Mouse (Mus musculus): ENCODE data around the gene Gm28038.

The Gm28038 gene

GRCm38 (mm10) chr2:30256616-30257350 lies 24.1 kb upstream of the Gm28038 start:
- no peak for DNase-seq (ENCODE audit: low read depth, low spot score)

- DNase-seq (ENCODE audit: low read depth, low spot score) = no peak
These were observed 23.0 kb upstream of the Gm28038 start for GRCm38 (mm10) chr2:30257699-30258460.

GRCm38 (mm10) chr2:30258600-30258999 lies 22.2 kb upstream of the Gm28038 start:
- DNase-seq (ENCODE audit: low read depth, low spot score) = peak; percentile 84

GRCm38 (mm10) chr2:30259131-30260064 lies 21.4 kb upstream of the Gm28038 start:
- DNase-seq (ENCODE audit: low read depth, low spot score) = no peak

- DNase-seq (ENCODE audit: low read depth, low spot score) = peak; percentile 42
These were observed 19.6 kb upstream of the Gm28038 start for GRCm38 (mm10) chr2:30261064-30261736.

GRCm38 (mm10) chr2:30261921-30262839 lies 18.7 kb upstream of the Gm28038 start:
- no peak for DNase-seq (ENCODE audit: low read depth, low spot score)

- DNase-seq (ENCODE audit: low read depth, low spot score) = no peak
These were observed 17.9 kb upstream of the Gm28038 start for GRCm38 (mm10) chr2:30262840-30263441.

GRCm38 (mm10) chr2:30263811-30264210 lies 17.0 kb upstream of the Gm28038 start:
- no peak for DNase-seq (ENCODE audit: low read depth, low spot score)

- DNase-seq (ENCODE audit: low read depth, low spot score) = peak; percentile 53
These were observed 15.9 kb upstream of the Gm28038 start for GRCm38 (mm10) chr2:30264671-30265519.

GRCm38 (mm10) chr2:30265767-30266253 lies 15.0 kb upstream of the Gm28038 start, which contains the start of gene Phyhd1:
Gene Phyhd1, plus strand, starts transcription at chr2:30266203.
- DNase-seq (ENCODE audit: low read depth, low spot score) = peak; percentile 84

GRCm38 (mm10) chr2:30266392-30266941 lies 14.4 kb upstream of the Gm28038 start:
- DNase-seq (ENCODE audit: low read depth, low spot score) = peak; percentile 85

GRCm38 (mm10) chr2:30267466-30267865 lies 13.4 kb upstream of the Gm28038 start:
- no peak for DNase-seq (ENCODE audit: low read depth, low spot score)

GRCm38 (mm10) chr2:30268371-30268770 lies 12.5 kb upstream of the Gm28038 start:
- no peak for DNase-seq (ENCODE audit: low read depth, low spot score)

GRCm38 (mm10) chr2:30269241-30269990 lies 11.4 kb upstream of the Gm28038 start:
- DNase-seq (ENCODE audit: low read depth, low spot score) = no peak

- peak; percentile 97 for DNase-seq (ENCODE audit: low read depth, low spot score)
These were observed 10.7 kb upstream of the Gm28038 start for GRCm38 (mm10) chr2:30270134-30270533.

- DNase-seq (ENCODE audit: low read depth, low spot score) = no peak
These were observed 808 bp downstream of the Gm28038 start for GRCm38 (mm10) chr2:30281651-30282050.

GRCm38 (mm10) chr2:30283193-30283592 lies 2.4 kb downstream of the Gm28038 start:
- DNase-seq (ENCODE audit: low read depth, low spot score) = no peak

Data from 3T3-L1 (cell line).